Mouse (Mus musculus) hindbrain, embryonic 15.5 days (tissue): ENCODE data around the gene Txnrd1. TPM values are rescaled to one million over a fixed set of nuclear protein-coding genes. Genes with fewer than 3 reads are reported as not detected.

Source experiments
- ATAC-seq: fragments of 200-750 bp; cut with Nextera tagmentation; 2 replicates; pipeline ENCODE4 v1.8.0; 2017; ENCODE audit warnings: low read depth, moderate number of reproducible peaks, moderate TSS enrichment; ENCODE audit not compliant: low FRiP score
- H3K27ac ChIP-seq: fragments of 300-500 bp; sonication (generic); replicated peaks from 2 replicates; pipeline ENCODE4 v1.5.1; 2015; ENCODE audit warnings: mild to moderate bottlenecking, inconsistent platforms
- H3K27me3 ChIP-seq: fragments of 300-500 bp; sonication (generic); 2 replicates; pipeline ENCODE4 v1.6.1; 2015; ENCODE audit warnings: control low read depth, inconsistent platforms
- H3K36me3 ChIP-seq: fragments of 300-500 bp; sonication (generic); 2 replicates; pipeline ENCODE4 v1.6.1; 2015; ENCODE audit warnings: control low read depth, inconsistent platforms
- H3K4me1 ChIP-seq: fragments of 300-500 bp; sonication (generic); replicated peaks from 2 replicates; pipeline ENCODE4 v1.6.1; 2015; ENCODE audit warnings: control low read depth, inconsistent platforms
- H3K4me2 ChIP-seq: fragments of 300-500 bp; sonication (generic); 2 replicates; pipeline ENCODE4 v1.6.1; 2015; ENCODE audit warnings: moderate library complexity, mild to moderate bottlenecking, inconsistent platforms
- H3K4me3 ChIP-seq: fragments of 300-500 bp; sonication (generic); 2 replicates; pipeline ENCODE4 v1.5.1; 2015; ENCODE audit warnings: mild to moderate bottlenecking, inconsistent platforms
- H3K9ac ChIP-seq: fragments of 300-500 bp; sonication (generic); 2 replicates; pipeline ENCODE4 v1.6.1; 2015; ENCODE audit warnings: inconsistent platforms
- H3K9me3 ChIP-seq: fragments of 300-500 bp; sonication (generic); 2 replicates; pipeline ENCODE4 v1.6.1; 2016; ENCODE audit warnings: control low read depth, inconsistent platforms
- WGBS: fragments of 180-500 bp; shearing (Covaris S2); methylation state at CpG from one replicate; pipeline ENCODE4 v1.1.7; 2015; 5-methylcytosine and 5-hydroxymethylcytosine counted together
- polyA plus RNA-seq: library from polyadenylated mRNA; unstranded; fragments of >200 nt; fragmentation: Nextera tagmentation; extraction: Ambion mirVana; gene quantifications from 2 replicates; pipeline ENCODE4 v1.2.1, GENCODE M21; 2015

Txnrd1 gene
- polyA plus RNA-seq, 1 experiment from 2014 or later, result 105 TPM

DNA sequence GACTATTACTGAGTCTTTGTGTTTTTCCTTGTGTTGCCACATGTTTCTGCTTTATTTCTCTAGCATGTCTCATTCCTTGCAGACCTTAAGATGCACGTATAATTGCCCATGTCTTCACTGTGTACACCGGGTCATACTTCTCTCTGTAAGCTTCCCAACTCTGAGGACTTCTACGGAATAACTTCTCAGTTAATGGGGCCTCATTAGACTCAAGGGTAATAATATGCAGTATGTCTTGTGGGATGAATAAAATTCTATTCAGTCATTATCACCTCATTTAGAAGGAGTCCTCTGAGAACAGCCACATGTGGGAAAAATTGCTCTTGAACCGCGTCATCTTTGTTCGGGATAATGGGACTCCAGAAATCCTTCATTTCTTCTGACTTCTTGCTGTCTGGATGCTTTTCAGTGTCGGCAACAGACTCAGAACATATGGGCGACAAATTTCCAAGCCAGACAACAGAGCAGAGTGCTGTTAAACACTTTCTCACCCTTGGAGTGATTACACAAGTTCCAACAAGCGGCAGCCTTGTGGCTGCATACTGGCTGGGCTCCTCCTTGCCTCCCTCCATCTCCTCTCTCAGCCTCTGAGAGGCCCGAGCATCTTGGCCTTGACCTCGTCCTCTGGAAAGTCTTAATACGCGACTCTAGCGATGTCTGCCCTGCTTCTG lies 10.5 kb upstream of the Txnrd1 start:
- no peak for ATAC-seq
- 70% methylated on average over 14 of the region's 14 CpGs for WGBS
- Histone ChIP-seq H3K9ac (no peak overlapping the region), H3K27ac (no peak overlapping the region), H3K36me3 (no peaks in the 10 kb centered on the region), H3K27me3 (no peaks in the 10 kb centered on the region), H3K9me3 (no peaks in the 10 kb centered on the region), H3K4me3 (no peak overlapping the region), H3K4me1 (0 out of 2 replicates have a peak, but pooled peaks cover 3% of the 10 kb centered on the region), H3K4me2 (no peak overlapping the region)

DNA sequence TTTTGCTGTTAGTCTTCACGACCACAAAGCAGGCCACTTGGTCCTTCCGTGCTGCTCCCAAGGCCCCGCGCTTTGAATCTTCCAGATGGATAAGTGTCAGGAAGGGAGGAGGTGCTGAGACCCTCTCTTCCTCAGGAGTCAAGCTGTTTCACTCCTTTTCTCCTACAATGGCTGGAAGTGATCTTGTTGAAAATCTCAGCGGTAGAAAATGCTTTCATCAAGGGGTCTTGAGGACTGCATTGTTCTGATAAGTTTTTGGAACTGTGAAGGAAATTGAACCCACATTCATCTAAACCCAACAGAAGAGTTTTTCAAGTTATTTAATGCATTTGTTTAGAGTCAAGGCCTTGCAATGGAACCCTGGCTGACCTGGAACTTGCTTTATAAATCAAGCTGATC lies 10.0 kb upstream of the Txnrd1 start:
- no peaks in the 10 kb centered on the region for H3K9me3 ChIP-seq
- 76% methylated on average over 5 of the region's 5 CpGs for WGBS
- no peak overlapping the region for H3K4me2 ChIP-seq
- ATAC-seq, result no peak
- H3K36me3 ChIP-seq, result no peaks in the 10 kb centered on the region
- 0 out of 2 replicates have a peak, but pooled peaks cover 3% of the 10 kb centered on the region for H3K4me1 ChIP-seq
- H3K27me3 ChIP-seq, result no peaks in the 10 kb centered on the region
- no peak overlapping the region for H3K9ac ChIP-seq
- no peak overlapping the region for H3K27ac ChIP-seq
- no peak overlapping the region for H3K4me3 ChIP-seq

DNA sequence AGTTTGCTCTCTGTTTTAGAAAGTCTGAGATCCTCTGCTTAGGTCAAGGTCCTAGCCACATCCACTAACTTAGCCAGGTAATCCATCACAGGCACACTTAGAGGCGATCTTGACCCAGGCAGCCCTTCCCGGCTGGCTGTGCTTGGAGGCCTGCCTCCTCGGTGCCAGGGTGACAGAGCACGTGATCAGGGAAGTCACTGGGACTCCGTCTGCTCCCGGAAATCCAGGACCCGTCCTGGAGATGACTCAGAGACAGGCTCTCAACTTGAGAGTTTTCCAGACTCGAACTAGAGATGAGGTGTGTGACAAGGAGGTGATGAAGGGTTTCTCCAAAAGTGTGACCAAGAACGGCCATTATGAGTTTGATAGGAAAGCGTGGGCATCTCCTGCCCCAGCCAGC lies 9.2 kb upstream of the Txnrd1 start:
- ATAC-seq, result no peak
- Histone ChIP-seq H3K4me2 (no peak overlapping the region), H3K9me3 (no peaks in the 10 kb centered on the region), H3K4me3 (no peak overlapping the region), H3K4me1 (0 out of 2 replicates have a peak, but pooled peaks cover 3% of the 10 kb centered on the region), H3K36me3 (no peaks in the 10 kb centered on the region), H3K9ac (no peak overlapping the region), H3K27ac (no peak overlapping the region), H3K27me3 (no peaks in the 10 kb centered on the region)
- 67% methylated on average over 10 of the region's 10 CpGs for WGBS

DNA sequence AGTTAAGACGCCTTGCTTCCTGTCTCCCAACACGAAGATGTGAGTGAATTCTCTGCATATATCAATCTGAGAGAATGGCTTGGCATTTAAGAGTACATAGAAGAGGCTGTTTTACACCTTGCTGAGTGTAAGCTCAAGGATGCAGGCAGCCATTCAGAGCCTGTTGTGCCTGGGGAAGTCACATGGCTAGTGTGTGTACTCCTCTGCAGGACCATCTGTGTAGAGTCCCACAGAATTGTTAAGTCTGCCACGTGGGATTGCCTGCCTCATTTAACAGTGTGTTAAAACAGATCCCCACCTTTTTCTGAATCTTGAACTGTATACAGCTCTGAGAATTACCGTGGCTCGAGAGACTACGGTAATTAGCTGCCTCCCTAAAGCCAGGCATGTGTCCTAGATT lies 7.2 kb upstream of the Txnrd1 start:
- WGBS, result 49% methylated on average over 6 of the region's 6 CpGs
- H3K36me3 ChIP-seq, result no peaks in the 10 kb centered on the region
- H3K4me2 ChIP-seq, result no peak overlapping the region
- ATAC-seq, result peak; percentile 59; the same call in 1 of the 2 replicates
- H3K27me3 ChIP-seq, result no peaks in the 10 kb centered on the region
- no peak overlapping the region for H3K27ac ChIP-seq
- H3K4me3 ChIP-seq, result no peak overlapping the region
- no peaks in the 10 kb centered on the region for H3K9me3 ChIP-seq
- H3K9ac ChIP-seq, result no peak overlapping the region
- 0 out of 2 replicates have a peak, but pooled peaks cover 3% of the 10 kb centered on the region for H3K4me1 ChIP-seq

DNA sequence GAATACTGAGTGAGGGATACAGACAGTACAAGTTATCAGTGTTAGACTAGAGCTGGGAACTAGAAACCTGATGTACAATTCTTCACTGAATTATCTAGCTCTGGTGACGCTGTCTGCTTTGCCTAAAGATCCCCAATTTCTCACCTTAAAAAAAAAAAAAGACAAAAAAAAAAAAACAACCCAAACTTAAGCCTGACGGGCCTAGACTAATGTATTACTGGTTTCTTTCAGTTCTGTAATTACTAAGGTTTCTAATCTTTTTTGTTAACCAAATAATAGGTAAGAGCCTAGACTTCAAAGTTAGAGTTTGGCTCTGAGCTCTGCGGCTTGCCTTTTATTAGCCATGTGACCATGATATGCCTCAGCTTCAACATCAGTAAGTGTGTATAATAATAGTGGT lies 2.1 kb downstream of the Txnrd1 start:
- Histone ChIP-seq H3K4me1 (no peaks in the 10 kb centered on the region), H3K4me2 (no peak overlapping the region), H3K4me3 (no peak overlapping the region), H3K27me3 (no peaks in the 10 kb centered on the region), H3K9ac (no peak overlapping the region), H3K27ac (no peak overlapping the region), H3K36me3 (no peaks in the 10 kb centered on the region), H3K9me3 (no peaks in the 10 kb centered on the region)
- WGBS, result 93% methylated on average over 3 of the region's 3 CpGs
- ATAC-seq, result no peak

DNA sequence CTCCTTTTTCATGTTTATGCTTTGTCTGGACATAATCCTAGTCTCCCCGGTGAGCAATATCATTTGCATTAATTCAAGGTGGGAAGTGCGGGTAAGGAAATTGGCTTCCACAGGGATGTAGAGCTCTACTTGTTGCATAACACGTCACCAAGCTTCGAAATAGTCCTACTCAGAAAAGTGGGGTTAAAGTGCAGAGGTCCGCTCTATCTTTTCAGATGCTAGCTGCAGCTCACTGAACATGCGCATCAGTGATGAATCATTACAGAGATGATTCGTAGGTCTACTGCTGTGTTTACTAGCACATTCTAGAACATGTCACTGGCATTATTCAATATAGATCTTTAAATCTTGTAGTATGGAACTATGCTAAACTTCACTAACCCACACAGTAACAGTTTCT lies 4.6 kb downstream of the Txnrd1 start:
- WGBS, result 83% methylated on average over 7 of the region's 7 CpGs
- Histone ChIP-seq H3K36me3 (no peaks in the 10 kb centered on the region), H3K27me3 (no peaks in the 10 kb centered on the region), H3K4me2 (no peak overlapping the region), H3K9ac (no peak overlapping the region), H3K4me3 (no peak overlapping the region), H3K9me3 (no peaks in the 10 kb centered on the region), H3K4me1 (no peaks in the 10 kb centered on the region), H3K27ac (no peak overlapping the region)
- no peak for ATAC-seq

DNA sequence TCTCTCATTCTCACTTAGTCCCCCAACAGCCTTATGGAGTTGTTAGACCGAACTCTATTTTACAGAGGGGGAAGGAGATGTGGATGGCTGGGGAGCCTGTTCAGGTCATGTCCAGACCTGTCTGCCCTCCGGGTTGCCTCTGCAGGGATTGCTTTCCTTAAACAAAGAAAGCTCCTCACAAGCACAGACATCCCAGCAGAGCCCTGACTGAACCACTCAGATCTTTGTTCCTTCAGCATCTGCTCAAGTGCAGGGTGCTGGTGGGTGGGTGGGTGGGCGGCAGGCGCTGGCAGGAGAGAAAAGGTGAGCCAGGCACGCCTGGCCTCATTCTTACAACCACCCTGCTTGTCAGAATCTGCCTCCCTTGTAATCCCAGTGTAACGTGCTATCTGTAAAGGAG lies 10.3 kb downstream of the Txnrd1 start:
- Histone ChIP-seq H3K9me3 (no peaks in the 10 kb centered on the region), H3K4me1 (no peaks in the 10 kb centered on the region), H3K36me3 (no peaks in the 10 kb centered on the region), H3K9ac (no peak overlapping the region), H3K27me3 (no peaks in the 10 kb centered on the region), H3K27ac (no peak overlapping the region), H3K4me3 (no peak overlapping the region), H3K4me2 (no peak overlapping the region)
- ATAC-seq, result no peak
- WGBS, result 69% methylated on average over 6 of the region's 6 CpGs

DNA sequence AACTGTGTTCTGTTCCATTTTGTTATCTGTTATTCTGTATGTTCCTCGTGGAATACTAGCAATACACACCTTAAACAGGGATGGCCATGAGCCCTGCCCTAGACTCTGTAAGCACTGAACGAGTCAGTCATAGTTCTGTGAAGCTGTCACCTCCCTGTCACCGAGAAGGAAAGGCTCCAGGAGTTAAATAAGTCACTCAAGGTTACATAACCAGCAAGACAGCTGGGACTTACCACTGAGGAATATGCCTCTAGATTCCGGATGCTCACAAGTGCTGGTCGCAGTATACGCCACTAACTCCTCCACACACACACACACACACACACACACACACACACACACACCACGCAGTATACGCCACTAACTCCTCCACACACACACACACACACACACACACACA lies 11.0 kb downstream of the Txnrd1 start:
- no peak overlapping the region for H3K4me2 ChIP-seq
- no peaks in the 10 kb centered on the region for H3K4me1 ChIP-seq
- no peak for ATAC-seq
- H3K27ac ChIP-seq, result no peak overlapping the region
- no peak overlapping the region for H3K4me3 ChIP-seq
- no peaks in the 10 kb centered on the region for H3K27me3 ChIP-seq
- no peaks in the 10 kb centered on the region for H3K36me3 ChIP-seq
- H3K9me3 ChIP-seq, result no peaks in the 10 kb centered on the region
- 82% methylated on average over 7 of the region's 8 CpGs for whole genome bisulfite sequencing
- H3K9ac ChIP-seq, result no peak overlapping the region

DNA sequence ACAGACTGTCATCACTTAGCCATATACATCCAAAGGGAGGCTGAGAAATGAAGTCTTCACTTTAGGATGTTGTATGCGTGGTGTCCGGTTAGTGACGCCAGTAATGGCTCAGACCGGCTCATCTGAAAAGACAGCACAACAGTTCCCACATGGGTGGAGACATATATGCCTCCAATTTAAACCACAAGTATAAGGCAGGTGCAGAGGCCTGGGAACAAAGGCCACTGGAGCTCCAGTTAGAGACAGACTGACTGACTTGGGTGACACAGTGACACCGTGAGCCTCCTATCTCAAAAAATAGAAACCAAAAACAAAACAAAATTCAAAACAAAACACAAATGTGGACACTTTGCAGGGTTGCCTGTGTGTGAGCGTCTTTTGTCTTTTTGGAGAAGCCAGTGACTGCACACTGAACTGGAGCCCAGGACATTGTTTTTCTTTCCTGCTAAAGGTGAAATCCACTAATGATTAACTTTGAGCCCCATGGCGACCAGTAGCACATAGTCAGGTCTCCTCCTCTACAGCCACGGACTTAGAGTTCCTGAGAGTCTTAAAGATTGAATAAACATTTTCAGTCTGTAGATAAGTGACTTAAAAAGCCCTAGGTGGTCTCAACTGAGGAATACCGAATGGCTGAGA lies 14.2 kb downstream of the Txnrd1 start:
- no peaks in the 10 kb centered on the region for H3K27me3 ChIP-seq
- no peaks in the 10 kb centered on the region for H3K36me3 ChIP-seq
- H3K4me2 ChIP-seq, result no peak overlapping the region
- no peak for ATAC-seq
- no peak overlapping the region for H3K4me3 ChIP-seq
- H3K4me1 ChIP-seq, result no peaks in the 10 kb centered on the region
- H3K9me3 ChIP-seq, result no peaks in the 10 kb centered on the region
- WGBS, result 80% methylated on average over 9 of the region's 9 CpGs
- H3K27ac ChIP-seq, result no peak overlapping the region
- H3K9ac ChIP-seq, result no peak overlapping the region

DNA sequence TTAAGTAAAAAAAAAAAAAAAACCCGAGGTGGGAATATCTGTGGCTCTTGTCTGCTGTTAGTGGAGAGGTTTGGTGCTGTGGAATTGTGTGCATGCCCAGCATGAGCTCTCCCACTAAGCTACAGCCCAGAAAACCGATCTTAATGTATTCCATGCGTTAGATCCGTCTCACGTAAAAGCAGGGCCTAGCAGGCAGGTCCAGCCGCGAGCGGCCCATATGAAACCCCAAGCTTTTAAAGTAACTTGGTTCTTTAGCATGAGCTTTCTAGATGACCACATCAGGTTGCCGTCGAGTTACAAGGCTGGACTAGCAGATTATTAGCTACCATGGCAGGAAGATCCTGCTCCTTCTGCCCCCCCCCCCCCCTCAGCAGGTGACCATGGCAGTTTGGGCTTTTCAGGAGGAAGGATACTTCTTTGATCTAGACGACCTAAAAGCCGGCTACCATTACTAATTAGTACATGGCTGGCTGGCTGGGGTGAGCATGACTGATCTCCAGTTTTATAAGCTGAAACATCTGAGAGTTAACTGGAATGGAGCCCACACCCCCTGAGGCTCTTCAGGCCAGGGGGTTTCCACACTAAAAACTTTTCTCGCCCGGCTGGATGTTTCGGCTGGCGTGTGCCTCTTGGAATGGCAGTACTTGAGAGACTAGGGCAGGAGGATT lies 16.1 kb downstream of the Txnrd1 start:
- Histone ChIP-seq H3K4me2 (no peak overlapping the region), H3K9ac (no peak overlapping the region), H3K4me1 (no peaks in the 10 kb centered on the region), H3K27me3 (no peaks in the 10 kb centered on the region), H3K9me3 (no peaks in the 10 kb centered on the region), H3K36me3 (no peaks in the 10 kb centered on the region), H3K4me3 (no peak overlapping the region), H3K27ac (no peak overlapping the region)
- no peak for ATAC-seq
- 46% methylated on average over 16 of the region's 16 CpGs for WGBS

DNA sequence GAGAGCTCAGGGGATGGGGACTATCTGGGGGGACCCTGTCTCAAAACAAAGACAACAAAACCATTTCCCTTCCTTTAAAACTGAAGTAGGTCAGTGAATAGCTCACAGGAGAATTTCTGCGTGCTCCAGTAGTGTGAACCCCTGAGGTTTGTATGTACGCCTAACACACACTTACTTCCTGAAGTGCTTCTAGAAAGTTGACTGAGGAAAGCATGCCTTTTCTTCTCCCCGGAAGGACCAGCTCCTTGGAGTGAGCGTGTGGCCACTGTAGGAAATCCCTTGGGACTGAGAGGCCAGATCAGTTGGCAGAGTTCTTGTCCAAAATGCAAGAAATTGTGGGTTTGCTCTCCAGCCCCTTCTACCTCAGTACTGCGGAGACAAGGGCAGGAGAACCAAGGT lies 16.6 kb downstream of the Txnrd1 start:
- Histone ChIP-seq H3K9me3 (no peaks in the 10 kb centered on the region), H3K4me2 (no peak overlapping the region), H3K4me3 (no peak overlapping the region), H3K9ac (no peak overlapping the region), H3K27me3 (no peaks in the 10 kb centered on the region), H3K36me3 (no peaks in the 10 kb centered on the region), H3K4me1 (no peaks in the 10 kb centered on the region), H3K27ac (no peak overlapping the region)
- no peak for ATAC-seq
- WGBS, result 80% methylated on average over 5 of the region's 5 CpGs

DNA sequence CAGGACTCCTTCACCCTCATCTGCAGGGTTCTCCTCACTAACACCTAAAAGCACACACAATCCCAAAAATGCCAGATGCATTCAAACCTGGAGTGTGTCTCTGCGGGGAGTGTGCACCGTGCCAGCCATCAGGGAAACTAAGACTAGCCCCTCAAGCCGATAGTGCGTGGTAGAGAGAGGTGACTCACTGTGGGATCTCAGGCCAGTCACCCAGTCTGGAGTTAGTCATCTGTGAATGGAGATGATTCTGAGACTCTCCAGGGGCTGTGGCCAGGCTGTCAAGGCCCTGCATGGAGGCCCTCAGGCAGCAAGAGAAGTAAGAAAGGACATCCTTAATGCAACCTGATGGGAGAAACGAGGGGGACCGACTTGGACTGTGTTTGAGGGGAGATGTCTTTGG lies 18.0 kb downstream of the Txnrd1 start:
- WGBS, result 86% methylated on average over 6 of the region's 6 CpGs
- Histone ChIP-seq H3K9ac (no peak overlapping the region), H3K9me3 (no peaks in the 10 kb centered on the region), H3K27ac (no peak overlapping the region), H3K27me3 (no peaks in the 10 kb centered on the region), H3K4me2 (no peak overlapping the region), H3K36me3 (no peaks in the 10 kb centered on the region), H3K4me1 (no peaks in the 10 kb centered on the region), H3K4me3 (no peak overlapping the region)
- ATAC-seq, result no peak
